ENCODE assay signal across 8 mouse cellular contexts in genomic region chr8:120113306-120113705, GRCm38 (mm10). TPM values are rescaled to one million over a fixed set of nuclear protein-coding genes. Genes with fewer than 3 reads are reported as not detected.
DNase-seq lines count a peak whose midpoint lies in the region; ATAC-seq and TF ChIP-seq lines count a peak whose summit lies in the region.

No protein-coding gene starts in this region.

- ATAC-seq in forebrain, embryonic 15.5 days (replicated peaks): no peak; the same call in 1 of the 2 replicates
- peak; percentile 42; the same call in 1 of the 2 replicates for ATAC-seq in intestine, postnatal 0 days
- ATAC-seq in lung, embryonic 15.5 days (ENCODE audit: borderline replicate concordance, extremely low read depth, low FRiP score, low TSS enrichment): peak; percentile 39
- peak; percentile 19; the same call in 1 of the 2 replicates for ATAC-seq in stomach, embryonic 14.5 days (ENCODE audit: insufficient number of reproducible peaks, insufficient read depth, low FRiP score, low read depth)

- H3K9ac ChIP-seq in forebrain, embryonic 15.5 days (replicated peaks): peak overlapping the region; percentile 62
- H3K9ac ChIP-seq in intestine, postnatal 0 days (ENCODE audit: low read depth, low read length): peak overlapping the region; percentile 50; the same call in 1 of the 2 replicates
- H3K9ac ChIP-seq in lung, embryonic 15.5 days: peak overlapping the region; percentile 66
- H3K9ac ChIP-seq in stomach, embryonic 14.5 days (replicated peaks; ENCODE audit: low read depth, low read length): peak overlapping the region; percentile 47

- peak overlapping the region; percentile 87 for H3K27ac ChIP-seq in forebrain, embryonic 15.5 days (replicated peaks)
- peak overlapping the region; percentile 87 for H3K27ac ChIP-seq in intestine, postnatal 0 days (ENCODE audit: low read depth, low read length)
- H3K27ac ChIP-seq in lung, embryonic 15.5 days: peak overlapping the region; percentile 95
- H3K27ac ChIP-seq in stomach, embryonic 14.5 days (ENCODE audit: low read length): peak overlapping the region; percentile 91

- no peaks in the 10 kb centered on the region for H3K36me3 ChIP-seq in forebrain, embryonic 15.5 days
- H3K36me3 ChIP-seq in intestine, postnatal 0 days (ENCODE audit: control insufficient read depth, insufficient read depth): no peaks in the 10 kb centered on the region
- H3K36me3 ChIP-seq in lung, embryonic 15.5 days: no peaks in the 10 kb centered on the region
- H3K36me3 ChIP-seq in stomach, embryonic 14.5 days (ENCODE audit: control insufficient read depth, insufficient read depth, low read length): no peaks in the 10 kb centered on the region

- DNase-seq in adrenal gland, adult (ENCODE audit: inconsistent age in 2 of 2, low spot score in 1 of 2): peak; percentile 78 to 93
- no peak for DNase-seq in adrenal gland, postnatal 4 days (ENCODE audit: low spot score in 2 of 2)
- peak; percentile 57 for DNase-seq in NIH3T3 (ENCODE audit: low read depth)
- no peak for DNase-seq in urinary bladder, postnatal 4 days (ENCODE audit: low spot score in 2 of 2)

- H3K4me2 ChIP-seq in forebrain, embryonic 15.5 days (replicated peaks): peak overlapping the region; percentile 77
- H3K4me2 ChIP-seq in intestine, postnatal 0 days (replicated peaks; ENCODE audit: low read depth): peak overlapping the region; percentile 100
- peak overlapping the region; percentile 97 for H3K4me2 ChIP-seq in lung, embryonic 15.5 days
- H3K4me2 ChIP-seq in stomach, embryonic 14.5 days (replicated peaks; ENCODE audit: low read depth, low read length): peak overlapping the region; percentile 79

- H3K9me3 ChIP-seq in forebrain, embryonic 15.5 days: no peaks in the 10 kb centered on the region
- no peaks in the 10 kb centered on the region for H3K9me3 ChIP-seq in intestine, postnatal 0 days (ENCODE audit: control insufficient read depth)
- no peaks in the 10 kb centered on the region for H3K9me3 ChIP-seq in lung, embryonic 15.5 days
- no peaks in the 10 kb centered on the region; the same call in 1 of the 2 replicates for H3K9me3 ChIP-seq in stomach, embryonic 14.5 days (ENCODE audit: control insufficient read depth, low read depth, low read length)

- 1% methylated on average over 10 of the region's 10 CpGs for WGBS in forebrain, embryonic 15.5 days
- 0% methylated on average over 10 of the region's 10 CpGs for WGBS in intestine, postnatal 0 days
- WGBS in lung, embryonic 15.5 days: under 1% methylated on average over 10 of the region's 10 CpGs
- whole genome bisulfite sequencing in stomach, embryonic 14.5 days: 2% methylated on average over 10 of the region's 10 CpGs

- H3K27me3 ChIP-seq in forebrain, embryonic 15.5 days: peaks cover 12% of the 10 kb centered on the region; the same call in 1 of the 2 replicates
- H3K27me3 ChIP-seq in intestine, postnatal 0 days (replicated peaks; ENCODE audit: control insufficient read depth, insufficient read depth, low read length): peaks cover 6% of the 10 kb centered on the region; the same call in 1 of the 2 replicates
- peaks cover 42% of the 10 kb centered on the region for H3K27me3 ChIP-seq in lung, embryonic 15.5 days
- 0 out of 2 replicates have a peak, but pooled peaks cover 7% of the 10 kb centered on the region for H3K27me3 ChIP-seq in stomach, embryonic 14.5 days (ENCODE audit: control insufficient read depth, insufficient read depth, low read length)

- peaks cover 11% of the 10 kb centered on the region for H3K4me1 ChIP-seq in forebrain, embryonic 15.5 days
- 0 out of 2 replicates have a peak, but pooled peaks cover 4% of the 10 kb centered on the region for H3K4me1 ChIP-seq in intestine, postnatal 0 days (replicated peaks; ENCODE audit: control insufficient read depth, insufficient read depth, low read length)
- H3K4me1 ChIP-seq in lung, embryonic 15.5 days: peaks cover 19% of the 10 kb centered on the region
- peaks cover 6% of the 10 kb centered on the region; the same call in 1 of the 2 replicates for H3K4me1 ChIP-seq in stomach, embryonic 14.5 days (ENCODE audit: control insufficient read depth, insufficient read depth, low read length)

- H3K4me3 ChIP-seq in forebrain, embryonic 15.5 days: peak overlapping the region; percentile 70
- H3K4me3 ChIP-seq in intestine, postnatal 0 days (ENCODE audit: low read depth, low read length): peak overlapping the region; percentile 70
- H3K4me3 ChIP-seq in lung, embryonic 15.5 days: peak overlapping the region; percentile 67
- H3K4me3 ChIP-seq in stomach, embryonic 14.5 days (ENCODE audit: low read depth, low read length): peak overlapping the region; percentile 56

- no peak for TF ChIP-seq CTCF in intestine, postnatal 0 days (IDR thresholded peaks at IDR 0.05; ENCODE audit: low read depth)

RNA-seq across cellular contexts. Expression of gene 6430548M08Rik, which starts 0.6 kb away (rescaled TPM):
- 10 to 100 TPM; 52.7 to 59.3 TPM for total RNA-seq in adrenal gland, postnatal 4 days (2021)
- polyA plus RNA-seq in forebrain, embryonic 15.5 days (2015; fragmentation: Nextera tagmentation; extraction: Ambion mirVana): 23.1 and 30.0 TPM in 2 replicates
- 6.0 and 7.1 TPM in 2 replicates for polyA plus RNA-seq in intestine, postnatal 0 days (2015; fragmentation: Nextera tagmentation; extraction: Ambion mirVana)
- polyA plus RNA-seq in lung, embryonic 15.5 days (2015; fragmentation: Nextera tagmentation; extraction: Ambion mirVana): 7.4 and 8.0 TPM in 2 replicates
- 5.6 and 6.6 TPM in 2 replicates for polyA plus RNA-seq in stomach, embryonic 14.5 days (2014; fragmentation: Nextera tagmentation; extraction: Ambion mirVana)

RNA-seq across cellular contexts. Expression of gene Zdhhc7, which starts 12.0 kb away (rescaled TPM):
- 10 to 100 TPM; 46.4 to 48.9 TPM for total RNA-seq in adrenal gland, postnatal 4 days (2021)
- polyA plus RNA-seq in forebrain, embryonic 15.5 days (2015; fragmentation: Nextera tagmentation; extraction: Ambion mirVana): 30.9 and 34.5 TPM in 2 replicates
- 39.4 and 44.9 TPM in 2 replicates for polyA plus RNA-seq in intestine, postnatal 0 days (2015; fragmentation: Nextera tagmentation; extraction: Ambion mirVana)
- polyA plus RNA-seq in lung, embryonic 15.5 days (2015; fragmentation: Nextera tagmentation; extraction: Ambion mirVana): 38.3 and 40.0 TPM in 2 replicates
- polyA plus RNA-seq in stomach, embryonic 14.5 days (2014; fragmentation: Nextera tagmentation; extraction: Ambion mirVana): 28.0 and 28.9 TPM in 2 replicates

Comparison
In these comparisons a context has a peak if more than half of its experiments do, and no peak if none do; other contexts are left out.
1. DNase-seq: peak in adrenal gland, adult (2 of 2) and NIH3T3 (single experiment); none in adrenal gland, postnatal 4 days (0 of 2) and urinary bladder, postnatal 4 days (0 of 2).
2. Peak in every context shown above with its lines, with median percentiles within 50 percentile points of each other: H3K27ac ChIP-seq, H3K4me2 ChIP-seq, H3K4me3 ChIP-seq and H3K9ac ChIP-seq.